Mouse (Mus musculus): ENCODE measurements around the gene Spns3. TPM values are rescaled to one million over a fixed set of nuclear protein-coding genes. Genes with fewer than 3 reads are reported as not detected.

The Spns3 gene
- polyA plus RNA-seq, 1 experiment from 2014 or later, result 0.19 TPM

DNA sequence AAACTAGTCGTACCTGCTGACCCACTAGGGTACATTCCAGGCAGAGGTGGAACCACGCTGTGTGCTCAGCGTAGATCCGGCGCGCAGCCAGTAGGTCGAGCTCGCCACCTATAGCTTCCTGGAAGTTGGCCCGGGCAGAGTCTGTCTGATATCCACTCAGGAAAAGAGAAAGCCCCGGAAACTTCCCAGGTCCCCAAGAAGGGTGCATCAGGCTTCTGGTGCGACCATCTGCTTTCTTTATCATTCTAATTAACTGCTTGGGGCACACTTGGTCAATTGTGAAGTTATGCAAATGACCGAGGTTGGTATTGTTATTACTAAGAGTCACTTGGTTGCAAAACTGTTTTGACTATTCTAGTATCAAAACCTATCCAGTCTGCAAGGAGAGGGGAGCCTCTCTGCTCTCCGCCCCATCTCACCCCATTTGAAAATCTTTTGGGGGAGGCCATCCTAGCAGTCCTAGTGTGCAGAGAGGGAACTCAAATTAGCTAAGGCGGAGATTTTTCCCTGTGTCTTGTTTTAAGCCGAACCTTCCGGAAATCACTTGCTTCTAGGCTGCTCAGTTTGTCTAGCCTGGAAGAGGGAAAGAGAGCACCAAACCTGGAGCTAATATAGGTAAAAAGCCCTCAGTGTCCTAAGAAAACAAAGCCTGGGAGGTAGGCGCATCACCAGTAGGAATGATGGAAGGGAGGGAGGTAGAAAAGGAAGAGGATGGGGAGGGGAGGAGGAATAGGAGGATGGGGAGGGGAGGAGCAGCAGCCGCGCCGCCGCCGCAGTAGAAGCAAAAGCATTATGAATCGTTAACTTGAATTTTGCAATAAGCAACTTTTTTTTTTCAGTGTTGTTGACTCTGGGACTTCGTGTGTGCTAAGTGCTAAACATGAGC, 26.4 kb upstream of the Spns3 start:
- H3K4me3 ChIP-seq, result peak overlapping the region; percentile 53
- H3K27ac ChIP-seq (ENCODE audit: poor library complexity, severe bottlenecking), result no peak overlapping the region
- H3K9ac ChIP-seq, result peak overlapping the region; percentile 53
- peaks cover 4% of the 10 kb centered on the region; the same call in 1 of the 2 replicates for H3K27me3 ChIP-seq (replicated peaks)
- WGBS, result 1% methylated on average over 24 of the region's 24 CpGs
- H3K4me1 ChIP-seq (replicated peaks), result no peaks in the 10 kb centered on the region; the same call in 1 of the 2 replicates
- H3K9me3 ChIP-seq (replicated peaks), result no peaks in the 10 kb centered on the region
- no peaks in the 10 kb centered on the region for H3K36me3 ChIP-seq
- peak overlapping the region; percentile 92 for H3K4me2 ChIP-seq
- no peak for ATAC-seq (ENCODE audit: insufficient number of reproducible peaks, low FRiP score)

DNA sequence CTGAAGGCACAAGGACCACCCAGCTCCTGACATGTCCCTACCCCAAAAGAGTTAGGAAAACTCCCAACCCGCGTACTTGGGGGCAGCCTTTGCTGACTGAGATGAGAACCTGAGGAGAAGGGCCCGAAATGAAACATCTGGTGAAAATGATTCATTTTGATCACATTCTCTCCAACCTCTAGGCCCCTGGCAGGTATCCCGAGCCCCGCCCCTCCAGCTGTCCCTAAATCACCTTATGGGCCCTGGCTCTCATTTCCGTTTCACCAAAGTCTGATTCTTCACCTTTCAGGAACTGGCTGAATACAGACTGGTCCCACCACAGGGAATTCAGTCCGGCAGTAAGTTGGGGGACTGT, 25.8 kb upstream of the Spns3 start:
- Histone ChIP-seq H3K27ac (ENCODE audit: poor library complexity, severe bottlenecking) (no peak overlapping the region), H3K9me3 (replicated peaks) (no peaks in the 10 kb centered on the region), H3K4me1 (replicated peaks) (no peaks in the 10 kb centered on the region; the same call in 1 of the 2 replicates), H3K4me3 (peak overlapping the region; percentile 53), H3K36me3 (no peaks in the 10 kb centered on the region), H3K9ac (0 out of 2 replicates have a peak overlapping the region, but pooled peaks have one; percentile 53), H3K27me3 (replicated peaks) (peaks cover 9% of the 10 kb centered on the region), H3K4me2 (peak overlapping the region; percentile 92)
- no peak for ATAC-seq (ENCODE audit: insufficient number of reproducible peaks, low FRiP score)
- WGBS, result 24% methylated on average over 7 of the region's 7 CpGs

GRCm38 (mm10) chr11:72573819-72574218, 23.5 kb upstream of the Spns3 start:
- no peak overlapping the region for H3K4me3 ChIP-seq
- peaks cover 11% of the 10 kb centered on the region for H3K27me3 ChIP-seq (replicated peaks)
- H3K9ac ChIP-seq, result no peak overlapping the region
- peaks cover 2% of the 10 kb centered on the region; the same call in 1 of the 2 replicates for H3K4me1 ChIP-seq (replicated peaks)
- 92% methylated on average over 1 of the region's 1 CpGs for WGBS
- no peaks in the 10 kb centered on the region for H3K36me3 ChIP-seq
- H3K27ac ChIP-seq (ENCODE audit: poor library complexity, severe bottlenecking), result no peak overlapping the region
- no peak overlapping the region for H3K4me2 ChIP-seq
- H3K9me3 ChIP-seq (replicated peaks), result no peaks in the 10 kb centered on the region
- 0 out of 2 replicates have a peak, but pooled peaks have one; percentile 15 for ATAC-seq (ENCODE audit: insufficient number of reproducible peaks, low FRiP score)

DNA sequence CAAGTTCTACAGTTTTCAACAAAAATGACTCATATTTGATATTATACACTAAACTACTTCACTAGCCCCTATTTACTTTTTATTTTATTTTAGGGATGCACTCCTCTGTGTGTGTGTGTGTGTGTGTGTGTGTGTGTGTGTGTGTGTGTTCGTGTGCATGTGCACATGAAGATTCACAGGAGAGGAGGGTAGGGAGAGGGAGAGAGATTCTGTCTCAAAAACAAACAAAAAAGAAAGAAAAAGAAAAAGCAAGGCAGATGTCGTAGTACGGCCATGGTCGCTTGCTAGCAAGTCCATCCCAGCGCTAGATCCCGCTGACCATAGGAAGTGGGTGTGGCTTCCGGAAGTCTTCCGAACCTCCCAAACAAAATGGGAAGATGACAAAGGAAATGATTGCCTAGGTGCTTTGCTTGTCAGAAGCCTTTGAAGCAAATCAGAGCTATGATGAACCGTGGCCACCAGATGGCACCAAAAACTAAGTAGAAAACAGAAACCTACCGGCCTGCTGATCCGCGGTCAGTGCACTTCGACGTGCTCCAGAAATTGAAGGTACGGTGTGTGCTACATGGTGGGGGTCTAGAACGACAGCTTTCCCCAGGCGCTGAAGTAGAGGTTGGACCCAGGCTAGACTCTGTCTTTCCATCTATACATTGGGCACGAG, 20.1 kb upstream of the Spns3 start:
- H3K27ac ChIP-seq (ENCODE audit: poor library complexity, severe bottlenecking), result no peak overlapping the region
- 0 out of 2 replicates have a peak, but pooled peaks cover 2% of the 10 kb centered on the region for H3K4me1 ChIP-seq (replicated peaks)
- peaks cover 7% of the 10 kb centered on the region for H3K27me3 ChIP-seq (replicated peaks)
- no peak overlapping the region for H3K9ac ChIP-seq
- WGBS, result 4% methylated on average over 18 of the region's 18 CpGs
- no peaks in the 10 kb centered on the region for H3K9me3 ChIP-seq (replicated peaks)
- no peak overlapping the region for H3K4me3 ChIP-seq
- H3K36me3 ChIP-seq, result no peaks in the 10 kb centered on the region
- ATAC-seq (ENCODE audit: insufficient number of reproducible peaks, low FRiP score), result no peak
- H3K4me2 ChIP-seq, result peak overlapping the region; percentile 41

GRCm38 (mm10) chr11:72569671-72570318, 19.5 kb upstream of the Spns3 start:
- Histone ChIP-seq H3K9ac (no peak overlapping the region), H3K27me3 (replicated peaks) (peaks cover 7% of the 10 kb centered on the region), H3K36me3 (no peaks in the 10 kb centered on the region), H3K27ac (ENCODE audit: poor library complexity, severe bottlenecking) (no peak overlapping the region), H3K4me1 (replicated peaks) (0 out of 2 replicates have a peak, but pooled peaks cover 2% of the 10 kb centered on the region), H3K9me3 (replicated peaks) (no peaks in the 10 kb centered on the region), H3K4me2 (no peak overlapping the region), H3K4me3 (no peak overlapping the region)
- WGBS, result 67% methylated on average over 11 of the region's 11 CpGs
- no peak for ATAC-seq (ENCODE audit: insufficient number of reproducible peaks, low FRiP score)

DNA sequence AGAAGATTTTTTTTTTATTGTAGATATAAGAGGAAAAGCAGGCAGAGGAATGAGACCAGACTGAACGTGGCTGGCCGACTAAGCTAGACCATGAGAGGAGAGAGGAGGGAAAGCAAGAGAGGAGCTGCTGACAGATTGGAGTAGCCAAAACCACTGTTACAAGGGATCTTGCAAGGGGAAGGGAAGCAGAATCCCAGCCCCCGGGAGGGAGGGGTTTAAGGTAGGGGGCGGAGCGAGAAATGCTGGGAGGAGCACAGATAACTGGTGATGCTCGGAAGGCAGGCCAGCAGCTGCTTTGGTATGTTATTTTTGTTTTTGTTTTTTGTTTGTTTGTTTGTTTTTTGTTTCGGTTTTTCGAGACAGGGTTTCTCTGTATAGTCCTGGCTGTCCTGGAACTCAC, 18.7 kb upstream of the Spns3 start:
- H3K27ac ChIP-seq (ENCODE audit: poor library complexity, severe bottlenecking), result no peak overlapping the region
- H3K9me3 ChIP-seq (replicated peaks), result no peaks in the 10 kb centered on the region
- H3K36me3 ChIP-seq, result no peaks in the 10 kb centered on the region
- H3K4me3 ChIP-seq, result no peak overlapping the region
- 0 out of 2 replicates have a peak, but pooled peaks cover 2% of the 10 kb centered on the region for H3K4me1 ChIP-seq (replicated peaks)
- H3K4me2 ChIP-seq, result no peak overlapping the region
- H3K27me3 ChIP-seq (replicated peaks), result peaks cover 7% of the 10 kb centered on the region
- WGBS, result 23% methylated on average over 8 of the region's 8 CpGs
- H3K9ac ChIP-seq, result no peak overlapping the region
- ATAC-seq (ENCODE audit: insufficient number of reproducible peaks, low FRiP score), result no peak

- H3K9me3 ChIP-seq (replicated peaks), result no peaks in the 10 kb centered on the region
- H3K36me3 ChIP-seq, result no peaks in the 10 kb centered on the region
- 42% methylated on average over 10 of the region's 10 CpGs for WGBS
- H3K27ac ChIP-seq (ENCODE audit: poor library complexity, severe bottlenecking), result no peak overlapping the region
- H3K4me2 ChIP-seq, result no peak overlapping the region
- H3K9ac ChIP-seq, result no peak overlapping the region
- H3K27me3 ChIP-seq (replicated peaks), result peaks cover 7% of the 10 kb centered on the region
- H3K4me3 ChIP-seq, result no peak overlapping the region
- no peak for ATAC-seq (ENCODE audit: insufficient number of reproducible peaks, low FRiP score)
- H3K4me1 ChIP-seq (replicated peaks), result 0 out of 2 replicates have a peak, but pooled peaks cover 2% of the 10 kb centered on the region
These were observed 16.6 kb upstream of the Spns3 start for GRCm38 (mm10) chr11:72566816-72567338.

GRCm38 (mm10) chr11:72566304-72566703, 16.0 kb upstream of the Spns3 start:
- no peak for ATAC-seq (ENCODE audit: insufficient number of reproducible peaks, low FRiP score)
- Histone ChIP-seq H3K4me3 (no peak overlapping the region), H3K4me2 (no peak overlapping the region), H3K27ac (ENCODE audit: poor library complexity, severe bottlenecking) (no peak overlapping the region), H3K36me3 (no peaks in the 10 kb centered on the region), H3K9ac (no peak overlapping the region), H3K27me3 (replicated peaks) (peaks cover 5% of the 10 kb centered on the region), H3K4me1 (replicated peaks) (0 out of 2 replicates have a peak, but pooled peaks cover 2% of the 10 kb centered on the region), H3K9me3 (replicated peaks) (no peaks in the 10 kb centered on the region)
- WGBS, result 64% methylated on average over 7 of the region's 7 CpGs

DNA sequence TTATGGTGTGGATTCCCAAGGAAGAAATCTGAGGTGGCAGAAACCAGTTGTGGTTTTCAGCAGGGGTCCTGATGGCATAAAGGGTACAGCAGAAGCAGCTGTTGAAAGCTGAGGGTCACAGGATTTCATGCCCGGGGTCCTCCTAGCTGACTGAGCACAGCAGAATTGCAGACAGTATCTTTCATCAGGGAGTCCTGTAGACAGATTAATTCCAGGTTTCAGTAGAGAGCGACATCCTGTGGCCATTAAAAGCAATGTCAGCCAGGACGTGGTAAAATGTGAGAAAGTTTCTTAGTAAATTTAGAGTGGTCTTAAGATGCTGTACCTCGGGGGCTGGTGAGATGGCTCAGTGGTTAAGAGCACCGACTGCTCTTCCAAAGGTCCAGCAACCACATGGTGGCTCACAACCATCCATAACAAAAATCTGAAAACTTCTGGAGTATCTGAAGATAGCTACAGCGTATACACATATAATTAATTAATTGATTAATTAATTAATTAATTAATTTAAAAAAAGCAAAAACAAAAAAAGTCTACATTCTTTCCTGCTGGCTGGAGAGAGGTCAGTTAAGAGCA, 14.0 kb upstream of the Spns3 start:
- H3K4me2 ChIP-seq, result no peak overlapping the region
- H3K4me1 ChIP-seq (replicated peaks), result 0 out of 2 replicates have a peak, but pooled peaks cover 2% of the 10 kb centered on the region
- H3K27me3 ChIP-seq (replicated peaks), result no peaks in the 10 kb centered on the region
- H3K9ac ChIP-seq, result no peak overlapping the region
- no peaks in the 10 kb centered on the region for H3K9me3 ChIP-seq (replicated peaks)
- no peak for ATAC-seq (ENCODE audit: insufficient number of reproducible peaks, low FRiP score)
- WGBS, result 21% methylated on average over 6 of the region's 6 CpGs
- H3K4me3 ChIP-seq, result no peak overlapping the region
- no peaks in the 10 kb centered on the region for H3K36me3 ChIP-seq
- no peak overlapping the region for H3K27ac ChIP-seq (ENCODE audit: poor library complexity, severe bottlenecking)

DNA sequence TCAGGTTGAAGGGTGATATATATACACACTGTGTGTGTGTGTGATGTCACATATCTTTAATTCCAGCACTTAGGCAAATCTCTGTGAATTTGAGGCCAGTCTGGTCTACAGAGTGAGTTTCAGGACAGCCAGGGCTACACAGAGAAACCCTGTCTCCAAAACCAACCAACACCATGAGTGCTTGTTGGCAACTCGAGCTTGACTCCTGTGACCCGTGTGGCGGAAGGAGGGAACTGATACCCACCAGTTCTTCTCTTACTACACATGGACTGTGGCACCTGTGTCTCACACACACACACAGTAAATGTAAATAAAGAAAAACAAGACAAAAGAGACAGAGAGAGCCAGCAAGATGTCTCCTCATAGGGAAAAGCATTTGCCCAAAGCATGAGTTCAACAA, 10.4 kb upstream of the Spns3 start:
- Histone ChIP-seq H3K27me3 (replicated peaks) (no peaks in the 10 kb centered on the region), H3K4me3 (no peak overlapping the region), H3K9me3 (replicated peaks) (no peaks in the 10 kb centered on the region), H3K4me2 (no peak overlapping the region), H3K4me1 (replicated peaks) (no peaks in the 10 kb centered on the region), H3K36me3 (no peaks in the 10 kb centered on the region), H3K27ac (ENCODE audit: poor library complexity, severe bottlenecking) (no peak overlapping the region), H3K9ac (no peak overlapping the region)
- ATAC-seq (ENCODE audit: insufficient number of reproducible peaks, low FRiP score), result no peak
- 57% methylated on average over 3 of the region's 3 CpGs for WGBS

Data from heart, embryonic 12.5 days (tissue).